Mouse (Mus musculus) urinary bladder, postnatal 36 days (tissue): Measurements from ENCODE around the gene Gm28490.
"Not testable (repeated sequence)": the region's sequence is repeated elsewhere in the genome, so short reads cannot be mapped to it uniquely, and the experiment has no call there.

Source experiments
- DNase-seq, 2 experiments: peaks; one replicate each; pipeline ENCODE4 v3.0.0; 2022; ENCODE audit warnings: low spot score in 2 of 2, mixed read lengths in 1 of 2

The Gm28490 gene

DNA sequence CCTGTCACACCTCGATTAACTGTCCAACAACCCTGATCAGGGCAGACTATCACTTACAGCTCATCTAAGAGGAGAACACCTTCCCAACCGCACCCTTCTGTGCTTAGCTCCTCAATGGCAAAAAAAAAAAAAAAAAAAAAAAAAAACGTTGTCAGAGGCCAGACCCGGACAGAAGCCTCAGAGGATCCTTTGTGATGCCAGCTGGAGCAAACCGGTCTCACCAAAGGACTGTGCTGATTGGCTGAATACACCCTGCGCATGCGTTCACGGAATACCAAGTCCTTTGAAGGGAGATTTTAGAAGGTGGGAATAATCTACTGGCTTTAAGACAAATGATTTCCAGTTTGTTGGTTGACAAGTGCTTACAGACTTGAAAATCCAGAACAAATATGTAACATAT, at the start of gene Gm28490:
Gene Gm28490, minus strand, starts transcription at position 101 of the 400 bp plus-strand sequence.
- DNase-seq: not testable (repeated sequence)
